Mouse (Mus musculus) stomach, postnatal 0 days (tissue): ENCODE results near the gene Gm49318.

Experiments used
- CTCF ChIP-seq: IDR thresholded peaks from 2 replicates; pipeline ENCODE4 v1.5.1; 2016; ENCODE audit warnings: antibody characterized with exemption, low read depth, mild to moderate bottlenecking, moderate library complexity
- EP300 ChIP-seq: optimal IDR thresholded peaks from 2 replicates; pipeline ENCODE3; 2016; ENCODE audit warnings: antibody characterized with exemption

GRCm38 (mm10) chr9:22004546-22004945 lies 66.5 kb downstream of the Gm49318 start:
- no peak for TF ChIP-seq CTCF
- TF ChIP-seq EP300, result no peak
